Mouse (Mus musculus) urinary bladder, postnatal 4 days (tissue): ENCODE results near the gene Dnajc5.
A peak's percentile ranks its signal among the peaks of the same experiment; 100 is the strongest.

ENCODE experiments used
- DNase-seq, 2 experiments: peaks; one replicate each; pipeline ENCODE4 v3.0.0; 2021 to 2022; ENCODE audit warnings: low spot score in 2 of 2

Gene Dnajc5

GRCm38 (mm10) chr2:181589011-181589731, 68.9 kb downstream of the Dnajc5 start:
- DNase-seq = no peak

DNA sequence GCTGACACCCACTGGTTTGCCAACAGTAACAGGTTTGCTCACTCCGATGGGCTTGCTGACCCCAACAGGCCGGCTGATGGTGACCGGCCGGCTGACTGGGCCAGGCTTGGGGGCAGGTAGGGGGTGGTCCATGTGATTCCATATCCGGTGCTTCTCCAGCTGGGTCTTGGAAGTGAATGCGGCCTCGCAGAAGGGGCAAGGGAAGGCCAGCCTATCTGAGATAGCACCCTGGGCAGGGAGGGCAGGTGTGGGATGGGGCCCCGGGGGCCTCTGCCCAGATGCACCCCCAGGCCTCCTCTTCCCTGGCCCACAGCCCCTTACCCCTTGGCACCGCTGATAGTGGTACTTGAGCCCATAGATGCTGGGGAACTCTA, 69.4 kb downstream of the Dnajc5 start:
- peak in 1 of 2 experiments; percentile 16 for DNase-seq

DNA sequence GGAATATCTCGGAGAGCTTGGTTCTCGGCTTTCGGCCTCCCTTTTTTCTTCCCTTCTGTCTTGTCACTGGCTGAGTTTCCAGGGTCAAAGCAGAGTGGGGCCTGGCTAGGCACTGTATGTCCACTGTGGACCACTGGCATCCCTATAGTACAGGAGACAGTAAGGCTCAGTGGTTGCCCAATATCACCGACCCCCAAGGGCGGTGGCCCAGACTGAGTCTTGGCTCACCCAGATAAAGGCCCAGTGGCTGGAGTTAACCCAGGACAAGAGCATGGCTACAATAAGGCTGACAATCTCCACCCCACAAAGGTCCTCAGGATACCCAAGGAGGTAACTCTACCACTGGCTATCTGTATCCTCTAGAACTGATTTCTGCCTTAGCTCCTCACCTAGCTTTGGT, 70.2 kb downstream of the Dnajc5 start:
- DNase-seq = no peak

GRCm38 (mm10) chr2:181591528-181592085, 71.3 kb downstream of the Dnajc5 start, which contains the start of gene Prpf6:
Gene Prpf6, plus strand, starts transcription at chr2:181591868.
- peak in 1 of 2 experiments; percentile 17 for DNase-seq

DNA sequence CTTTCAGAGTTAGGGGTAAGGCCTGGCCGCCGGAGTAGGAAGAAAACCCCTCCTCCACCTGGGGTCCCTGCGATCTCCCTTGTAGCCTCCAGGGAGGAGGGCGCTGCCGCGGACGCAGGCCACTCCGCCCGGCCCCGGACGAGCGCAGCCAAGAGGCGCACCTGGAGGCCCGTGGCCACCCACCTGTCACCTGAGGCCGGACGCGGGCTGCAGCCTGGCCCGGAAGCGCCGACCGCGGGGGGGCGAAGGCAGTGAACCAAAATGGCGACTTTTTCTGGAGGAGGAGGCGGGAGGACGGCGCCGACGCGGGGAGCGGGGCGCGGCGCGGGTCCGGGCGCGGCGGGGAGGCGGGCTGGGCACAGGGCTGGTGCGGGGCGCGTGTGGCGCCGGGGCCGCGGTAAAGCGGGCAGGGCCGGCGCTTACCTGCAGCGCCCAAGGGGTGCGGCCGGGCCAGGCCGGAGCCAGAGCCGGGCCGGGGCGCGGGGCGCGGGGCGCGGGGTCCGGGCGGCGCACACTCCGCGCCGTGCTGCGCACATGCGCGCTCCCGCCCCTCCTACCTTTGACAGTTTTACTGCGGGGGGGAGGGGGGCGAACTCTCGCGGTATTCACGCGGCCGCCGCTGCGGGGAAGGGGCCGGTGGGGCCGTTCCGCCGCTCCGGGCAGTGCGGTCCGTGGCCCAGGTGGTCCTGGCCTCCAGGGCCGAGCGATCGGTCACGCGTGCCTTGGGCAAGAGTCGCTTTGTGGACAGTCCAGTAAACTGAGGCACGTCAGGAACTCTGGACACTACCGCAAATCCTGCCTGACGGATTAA, 72.2 kb downstream of the Dnajc5 start, which contains the start of gene Zfp512b:
Zfp512b (minus strand) TSS at position 573 of the 811 bp plus-strand sequence.
- peak; percentile 74 to 80 for DNase-seq

- DNase-seq = peak in 1 of 2 experiments; percentile 36
These were observed 72.7 kb downstream of the Dnajc5 start for GRCm38 (mm10) chr2:181593042-181593421.

GRCm38 (mm10) chr2:181593937-181594336, 73.7 kb downstream of the Dnajc5 start:
- DNase-seq = no peak

DNA sequence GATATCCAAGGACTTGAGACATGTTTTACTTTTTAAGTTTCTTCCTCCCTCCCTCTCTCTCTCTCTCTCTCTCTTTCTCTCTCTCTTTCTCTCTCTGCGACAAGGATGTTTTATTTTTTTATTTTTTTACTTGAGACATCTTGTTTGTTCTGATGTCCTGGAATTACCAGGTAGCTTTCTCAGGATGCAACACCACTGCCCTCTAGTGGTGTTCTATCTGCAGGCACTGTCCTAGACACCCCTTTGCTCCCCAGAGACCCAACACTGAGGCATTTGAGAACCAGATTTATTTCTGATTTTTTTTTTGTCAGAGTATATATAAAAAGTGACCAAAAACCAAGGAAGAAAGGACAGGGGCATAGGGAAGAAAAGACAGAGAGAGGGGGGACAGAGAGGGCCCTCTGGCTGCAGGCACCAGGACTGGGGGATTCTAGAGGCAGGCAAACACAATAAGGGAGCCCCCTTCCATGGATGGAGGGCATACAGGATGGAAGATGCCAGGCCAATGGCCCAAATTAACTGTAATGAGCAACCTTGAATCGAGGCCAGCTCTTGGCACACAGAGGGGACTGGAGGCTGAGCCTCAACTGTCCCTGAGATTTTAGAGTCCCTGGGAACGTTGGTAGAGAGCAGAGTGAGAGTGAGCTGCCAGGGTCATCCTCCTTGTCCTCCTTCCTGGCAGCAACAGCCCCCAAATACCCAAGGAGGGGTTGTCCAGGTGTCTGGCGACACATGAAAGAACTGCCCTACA, 74.8 kb downstream of the Dnajc5 start:
- DNase-seq = peak in 1 of 2 experiments; percentile 17

DNA sequence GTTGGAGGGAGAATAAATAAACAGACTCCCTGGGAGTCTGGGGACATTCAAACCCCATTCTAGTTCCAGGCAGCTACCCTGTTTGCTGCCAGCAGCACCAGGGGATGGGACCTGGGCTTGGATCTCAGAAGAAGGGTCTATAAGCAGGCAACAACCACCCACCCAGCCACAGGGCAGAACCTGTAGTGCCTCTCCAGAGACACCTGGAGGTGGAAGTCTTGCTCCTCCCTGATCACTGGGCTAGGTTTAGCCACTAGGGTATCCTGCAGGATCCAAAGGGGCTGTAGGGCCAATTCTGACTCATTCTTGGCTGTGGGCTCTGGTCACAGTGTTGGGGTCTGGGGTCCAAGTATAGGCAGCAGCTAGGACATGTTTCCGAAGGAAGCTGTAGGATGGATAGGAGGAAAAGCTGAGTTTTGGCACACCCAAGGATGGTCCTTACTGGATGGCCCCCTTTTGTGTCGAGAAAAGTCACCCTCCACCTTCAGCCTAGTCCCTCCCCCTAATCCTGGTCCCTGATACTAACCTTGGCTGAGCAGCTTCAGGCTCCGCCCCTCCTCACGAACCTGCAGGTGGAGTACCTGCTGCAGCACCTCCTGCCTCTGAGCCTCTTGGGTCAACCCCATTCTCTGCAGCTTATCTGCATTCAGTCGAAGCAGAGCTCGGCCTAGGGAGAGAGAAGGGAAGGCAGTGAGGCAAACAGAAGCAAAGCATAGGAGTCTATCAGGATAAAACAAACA, 76.1 kb downstream of the Dnajc5 start:
- peak in 1 of 2 experiments; percentile 14 for DNase-seq

- peak in 1 of 2 experiments; percentile 17 for DNase-seq
These were observed 77.2 kb downstream of the Dnajc5 start for GRCm38 (mm10) chr2:181597378-181598061.

GRCm38 (mm10) chr2:181598454-181599351, 78.4 kb downstream of the Dnajc5 start, which contains the start of gene Samd10:
Gene Samd10, minus strand, starts transcription at chr2:181599212.
- peak in 1 of 2 experiments; percentile 56 for DNase-seq

DNA sequence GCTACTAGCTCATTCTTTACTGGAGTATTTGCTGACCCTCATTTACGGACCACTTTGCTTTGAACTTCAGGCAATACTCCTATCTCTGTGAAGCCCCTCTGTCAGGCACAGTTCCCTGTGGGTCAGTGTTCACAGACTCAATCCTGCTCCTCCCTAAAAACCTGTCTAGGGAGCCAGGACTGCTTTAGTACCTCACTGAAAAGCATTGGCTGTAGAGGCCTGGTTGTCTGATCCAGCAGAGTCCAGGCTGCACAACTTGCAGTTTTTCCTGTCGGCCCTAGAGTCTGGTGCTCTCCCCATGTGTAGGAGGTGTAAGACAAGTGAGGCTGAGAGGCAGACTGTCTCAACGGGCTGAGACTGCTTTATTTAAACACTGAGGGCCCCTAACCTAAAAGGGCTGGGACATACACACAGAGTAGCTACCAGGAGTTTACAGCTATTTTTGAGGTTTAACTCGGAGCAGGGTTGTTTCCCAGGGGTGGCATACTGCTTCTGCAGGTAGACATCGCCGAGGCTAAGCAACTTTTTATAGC, 80.0 kb downstream of the Dnajc5 start:
- DNase-seq = no peak

- peak; percentile 93 to 95 for DNase-seq
These were observed 80.8 kb downstream of the Dnajc5 start for GRCm38 (mm10) chr2:181600828-181601750.

GRCm38 (mm10) chr2:181601751-181602145, 81.5 kb downstream of the Dnajc5 start:
- DNase-seq = no peak

DNA sequence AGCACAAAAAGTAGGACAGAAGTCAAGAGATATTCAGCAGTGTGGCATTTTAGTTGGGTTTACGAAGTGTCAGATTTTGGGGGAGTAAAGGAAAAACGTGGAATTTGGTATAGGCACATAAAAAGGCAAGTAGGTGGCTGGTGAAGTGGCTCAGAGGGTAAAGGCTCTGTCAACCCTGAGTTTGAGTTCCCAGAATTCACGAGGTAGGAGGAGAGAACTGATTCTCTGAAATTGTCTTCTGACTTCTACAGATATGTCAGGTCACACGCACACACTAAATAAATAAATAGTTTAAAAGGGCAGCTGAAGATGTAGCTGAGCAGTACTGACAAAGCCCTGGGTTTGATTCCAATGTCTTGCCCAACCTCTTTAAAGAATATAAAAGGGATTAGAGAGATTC, 82.1 kb downstream of the Dnajc5 start:
- no peak for DNase-seq
